Mouse (Mus musculus) NIH3T3 (cell line): ENCODE data around the gene Plppr1.

Source experiments
- DNase-seq: peaks from one replicate; pipeline ENCODE4 v3.0.0-alpha.2; 2012; ENCODE audit warnings: low read depth

The Plppr1 gene

GRCm38 (mm10) chr4:49118842-49119241, 59.8 kb downstream of the Plppr1 start:
- no peak for DNase-seq

GRCm38 (mm10) chr4:49144798-49145197, 85.7 kb downstream of the Plppr1 start:
- DNase-seq: no peak

- no peak for DNase-seq
Measured at GRCm38 (mm10) chr4:49148775-49149174, 89.7 kb downstream of the Plppr1 start.

- DNase-seq: no peak
Measured at GRCm38 (mm10) chr4:49149251-49149650, 90.2 kb downstream of the Plppr1 start.

- DNase-seq: peak; percentile 46
Measured at GRCm38 (mm10) chr4:49153849-49154248, 94.8 kb downstream of the Plppr1 start.

- DNase-seq: no peak
Measured at GRCm38 (mm10) chr4:49156781-49157180, 97.7 kb downstream of the Plppr1 start.

GRCm38 (mm10) chr4:49163285-49163684, 104.2 kb downstream of the Plppr1 start:
- no peak for DNase-seq

GRCm38 (mm10) chr4:49166391-49166790, 107.3 kb downstream of the Plppr1 start:
- no peak for DNase-seq

- no peak for DNase-seq
Measured at GRCm38 (mm10) chr4:49167030-49167429, 108.0 kb downstream of the Plppr1 start.

- DNase-seq: peak; percentile 9
Measured at GRCm38 (mm10) chr4:49169498-49169897, 110.4 kb downstream of the Plppr1 start.

- DNase-seq: no peak
Measured at GRCm38 (mm10) chr4:49178101-49178500, 119.0 kb downstream of the Plppr1 start.

- no peak for DNase-seq
Measured at GRCm38 (mm10) chr4:49178891-49179290, 119.8 kb downstream of the Plppr1 start.

GRCm38 (mm10) chr4:49179471-49180181, 120.6 kb downstream of the Plppr1 start:
- no peak for DNase-seq

- DNase-seq: no peak
Measured at GRCm38 (mm10) chr4:49189991-49190526, 131.0 kb downstream of the Plppr1 start.

- peak; percentile 1 for DNase-seq
Measured at GRCm38 (mm10) chr4:49197125-49197747, 138.2 kb downstream of the Plppr1 start.

GRCm38 (mm10) chr4:49210457-49210856, 151.4 kb downstream of the Plppr1 start:
- DNase-seq: no peak

- no peak for DNase-seq
Measured at GRCm38 (mm10) chr4:49211582-49211981, 152.5 kb downstream of the Plppr1 start.

- no peak for DNase-seq
Measured at GRCm38 (mm10) chr4:49212616-49213544, 153.8 kb downstream of the Plppr1 start.

- DNase-seq: no peak
Measured at GRCm38 (mm10) chr4:49214341-49214740, 155.3 kb downstream of the Plppr1 start.

- DNase-seq: no peak
Measured at GRCm38 (mm10) chr4:49223501-49223900, 164.4 kb downstream of the Plppr1 start.

- no peak for DNase-seq
Measured at GRCm38 (mm10) chr4:49225021-49225420, 165.9 kb downstream of the Plppr1 start.
